23 mouse cellular contexts compared by ENCODE assay signal in genomic region chr16:37742266-37742665, GRCm38 (mm10). TPM values are rescaled to one million over a fixed set of nuclear protein-coding genes. Genes with fewer than 3 reads are reported as not detected.
DNase-seq lines count a peak whose midpoint lies in the region; ATAC-seq lines count a peak whose summit lies in the region.
"Had no signal": no experiment of that assay in that cellular context is flagged by ENCODE, and none has a peak within 500 bp of the region (broad histone marks: within the 10 kb centered on the region; RNA-seq: fewer than 3 reads in every experiment).

No protein-coding gene starts in this region.

- no peak for DNase-seq in heart, adult 18-20 months
- DNase-seq in right cerebral cortex, adult 18-20 months: peak; percentile 14
- no peak for DNase-seq in right cerebral cortex, postnatal 36 days (ENCODE audit: low spot score in 2 of 2)
- DNase-seq in thymus, postnatal 36 days: no peak
- no peak for DNase-seq in testis, postnatal 14 days (ENCODE audit: low spot score)
- DNase-seq: adrenal gland, postnatal 14 days; cerebellum, adult 9-10 months; gastrocnemius, postnatal 25 days; kidney, adult 18-20 months; kidney, postnatal 4 days; liver, embryonic 13.5 days; lung, adult 2 months; right cerebral cortex, postnatal 14 days; spleen, adult 18-20 months; thymus, postnatal 25 days had no signal

- no peak overlapping the region for H3K9ac ChIP-seq in heart, embryonic 13.5 days
- H3K9ac ChIP-seq in embryonic facial prominence, embryonic 15.5 days: no peak overlapping the region
- H3K9ac ChIP-seq: liver, embryonic 13.5 days; midbrain, embryonic 13.5 days had no signal

- no peaks in the 10 kb centered on the region for H3K27me3 ChIP-seq in heart, embryonic 13.5 days (replicated peaks)
- no peaks in the 10 kb centered on the region for H3K27me3 ChIP-seq in embryonic facial prominence, embryonic 15.5 days
- H3K27me3 ChIP-seq: liver, embryonic 13.5 days; midbrain, embryonic 13.5 days had no signal

- WGBS in heart, embryonic 13.5 days: 47% methylated on average over 4 of the region's 4 CpGs
- WGBS in embryonic facial prominence, embryonic 15.5 days: 57% methylated on average over 4 of the region's 4 CpGs

- no peak for ATAC-seq in heart, embryonic 13.5 days (ENCODE audit: extremely low read depth, insufficient number of reproducible peaks, low FRiP score, low TSS enrichment)
- no peak for ATAC-seq in embryonic facial prominence, embryonic 15.5 days (ENCODE audit: insufficient number of reproducible peaks, low FRiP score, low TSS enrichment, low read depth)
- ATAC-seq: forebrain, embryonic 14.5 days; hindbrain, embryonic 16.5 days; midbrain, embryonic 13.5 days had no signal

- H3K27ac ChIP-seq in heart, embryonic 13.5 days (replicated peaks): peak overlapping the region; percentile 36
- peak overlapping the region; percentile 51; the same call in 1 of the 2 replicates for H3K27ac ChIP-seq in embryonic facial prominence, embryonic 15.5 days (replicated peaks)
- H3K27ac ChIP-seq: heart, embryonic 10.5 days; hindbrain, embryonic 10.5 days; liver, embryonic 13.5 days; midbrain, embryonic 13.5 days had no signal

- no peak overlapping the region for H3K4me2 ChIP-seq in heart, embryonic 13.5 days
- H3K4me2 ChIP-seq in embryonic facial prominence, embryonic 15.5 days (replicated peaks): no peak overlapping the region
- H3K4me2 ChIP-seq: liver, embryonic 13.5 days; midbrain, embryonic 13.5 days had no signal

- H3K4me3 ChIP-seq in heart, embryonic 13.5 days: no peak overlapping the region
- no peak overlapping the region for H3K4me3 ChIP-seq in embryonic facial prominence, embryonic 15.5 days (replicated peaks)
- H3K4me3 ChIP-seq: heart, embryonic 10.5 days; hindbrain, embryonic 10.5 days; liver, embryonic 13.5 days; midbrain, embryonic 13.5 days had no signal

- no peaks in the 10 kb centered on the region for H3K36me3 ChIP-seq in heart, embryonic 13.5 days
- H3K36me3 ChIP-seq in embryonic facial prominence, embryonic 15.5 days: no peaks in the 10 kb centered on the region
- H3K36me3 ChIP-seq: heart, embryonic 10.5 days; hindbrain, embryonic 10.5 days; liver, embryonic 13.5 days; midbrain, embryonic 13.5 days had no signal

- H3K9me3 ChIP-seq in heart, embryonic 13.5 days: no peaks in the 10 kb centered on the region
- no peaks in the 10 kb centered on the region for H3K9me3 ChIP-seq in embryonic facial prominence, embryonic 15.5 days (replicated peaks)
- H3K9me3 ChIP-seq: heart, embryonic 10.5 days; hindbrain, embryonic 10.5 days; liver, embryonic 13.5 days; midbrain, embryonic 13.5 days had no signal

- peaks cover 10% of the 10 kb centered on the region; the same call in 1 of the 2 replicates for H3K4me1 ChIP-seq in heart, embryonic 13.5 days
- peaks cover 12% of the 10 kb centered on the region for H3K4me1 ChIP-seq in embryonic facial prominence, embryonic 15.5 days
- H3K4me1 ChIP-seq: hindbrain, embryonic 10.5 days; liver, embryonic 13.5 days; midbrain, embryonic 13.5 days had no signal

RNA-seq across cellular contexts. Expression of gene Fstl1, which starts 34.4 kb away (rescaled TPM):
- polyA plus RNA-seq in heart, embryonic 13.5 days (2015; fragmentation: Nextera tagmentation; extraction: Ambion mirVana): 429 and 466 TPM in 2 replicates
- total RNA-seq in heart, adult 18-20 months (2021): 10 to 100 TPM; 41.3 to 41.9 TPM
- 725 and 741 TPM in 2 replicates for polyA plus RNA-seq in embryonic facial prominence, embryonic 15.5 days (2015; fragmentation: Nextera tagmentation; extraction: Ambion mirVana)
- total RNA-seq: monocyte, adult 5-6 weeks had no signal
